Mouse (Mus musculus): ENCODE measurements around the gene Ngly1. TPM values are rescaled to one million over a fixed set of nuclear protein-coding genes. Genes with fewer than 3 reads are reported as not detected.

The Ngly1 gene
- polyA plus RNA-seq, 1 experiment from 2014 or later: 27.8 TPM

GRCm38 (mm10) chr14:16250099-16250498 is 1.0 kb downstream of the Ngly1 start:
- no peak for ATAC-seq (ENCODE audit: low FRiP score)
- 78% methylated on average over 3 of the region's 3 CpGs for WGBS
- Histone ChIP-seq H3K9me3 (ENCODE audit: control insufficient read depth, low read length) (no peaks in the 10 kb centered on the region), H3K4me1 (replicated peaks; ENCODE audit: control insufficient read depth, insufficient read depth, low read length) (peaks cover 7% of the 10 kb centered on the region), H3K4me3 (replicated peaks; ENCODE audit: low read length) (peak overlapping the region; percentile 69), H3K9ac (peak overlapping the region; percentile 86), H3K27ac (no peak overlapping the region), H3K4me2 (replicated peaks) (peak overlapping the region; percentile 93), H3K36me3 (replicated peaks; ENCODE audit: control insufficient read depth, insufficient read depth) (peaks cover 1% of the 10 kb centered on the region; the same call in 1 of the 2 replicates), H3K27me3 (ENCODE audit: control insufficient read depth, insufficient read depth, low read length) (no peaks in the 10 kb centered on the region)
- DNase-seq (ENCODE audit: low spot score): no peak

DNA sequence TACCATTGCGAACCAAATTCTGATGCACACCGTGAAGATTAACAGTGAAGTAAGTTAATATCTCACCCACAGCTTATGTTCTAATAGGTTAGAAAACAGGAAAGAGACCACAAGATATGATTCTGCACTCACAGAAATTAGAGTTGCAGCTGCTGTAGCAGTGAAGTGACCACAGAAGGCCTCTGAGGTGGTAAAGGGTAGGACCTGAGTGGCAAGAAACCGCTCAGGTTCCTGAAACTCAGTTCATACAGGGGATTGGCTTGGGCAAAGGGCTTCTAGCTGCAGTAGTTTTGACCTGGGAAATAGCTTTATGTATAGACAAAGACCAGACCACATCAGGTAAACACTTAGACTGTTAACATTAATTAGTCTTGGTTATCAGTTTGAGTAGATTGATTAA is 6.7 kb downstream of the Ngly1 start:
- WGBS: 96% methylated on average over 3 of the region's 3 CpGs
- Histone ChIP-seq H3K36me3 (replicated peaks; ENCODE audit: control insufficient read depth, insufficient read depth) (peaks cover 33% of the 10 kb centered on the region), H3K9me3 (ENCODE audit: control insufficient read depth, low read length) (no peaks in the 10 kb centered on the region), H3K4me3 (replicated peaks; ENCODE audit: low read length) (no peak overlapping the region), H3K9ac (no peak overlapping the region), H3K27me3 (ENCODE audit: control insufficient read depth, insufficient read depth, low read length) (no peaks in the 10 kb centered on the region), H3K4me1 (replicated peaks; ENCODE audit: control insufficient read depth, insufficient read depth, low read length) (no peaks in the 10 kb centered on the region), H3K27ac (no peak overlapping the region), H3K4me2 (replicated peaks) (no peak overlapping the region)
- DNase-seq (ENCODE audit: low spot score): no peak
- no peak for ATAC-seq (ENCODE audit: low FRiP score)

GRCm38 (mm10) chr14:16256209-16256608 is 7.1 kb downstream of the Ngly1 start:
- DNase-seq (ENCODE audit: low spot score) (no peak), ATAC-seq (ENCODE audit: low FRiP score) (no peak)
- Histone ChIP-seq H3K9me3 (ENCODE audit: control insufficient read depth, low read length) (no peaks in the 10 kb centered on the region), H3K4me1 (replicated peaks; ENCODE audit: control insufficient read depth, insufficient read depth, low read length) (no peaks in the 10 kb centered on the region), H3K4me3 (replicated peaks; ENCODE audit: low read length) (no peak overlapping the region), H3K36me3 (replicated peaks; ENCODE audit: control insufficient read depth, insufficient read depth) (peaks cover 33% of the 10 kb centered on the region), H3K27me3 (ENCODE audit: control insufficient read depth, insufficient read depth, low read length) (no peaks in the 10 kb centered on the region), H3K9ac (no peak overlapping the region), H3K4me2 (replicated peaks) (no peak overlapping the region), H3K27ac (no peak overlapping the region)
- 80% methylated on average over 2 of the region's 2 CpGs for WGBS

DNA sequence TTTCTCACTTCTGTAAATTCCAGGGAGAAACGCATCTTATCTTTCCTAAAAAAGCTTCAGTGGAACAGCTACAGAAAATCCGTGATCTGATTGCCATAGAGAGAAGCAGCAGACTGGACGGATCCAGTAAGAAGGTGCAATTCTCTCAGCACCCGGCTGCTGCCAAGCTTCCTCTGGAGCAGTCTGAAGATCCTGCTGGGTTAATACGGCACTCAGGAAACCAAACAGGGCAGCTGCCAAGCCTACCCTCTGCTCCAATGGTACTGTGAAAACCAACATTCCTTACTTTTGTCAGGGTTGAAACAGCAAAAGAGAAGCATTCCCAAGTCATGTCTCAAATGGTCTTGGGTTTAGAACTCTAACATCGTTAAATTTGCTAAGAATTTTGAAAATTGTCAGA is 11.5 kb downstream of the Ngly1 start:
- Histone ChIP-seq H3K4me3 (replicated peaks; ENCODE audit: low read length) (no peak overlapping the region), H3K9me3 (ENCODE audit: control insufficient read depth, low read length) (no peaks in the 10 kb centered on the region), H3K27me3 (ENCODE audit: control insufficient read depth, insufficient read depth, low read length) (no peaks in the 10 kb centered on the region), H3K9ac (no peak overlapping the region), H3K4me1 (replicated peaks; ENCODE audit: control insufficient read depth, insufficient read depth, low read length) (no peaks in the 10 kb centered on the region), H3K27ac (no peak overlapping the region), H3K36me3 (replicated peaks; ENCODE audit: control insufficient read depth, insufficient read depth) (peaks cover 38% of the 10 kb centered on the region), H3K4me2 (replicated peaks) (no peak overlapping the region)
- ATAC-seq (ENCODE audit: low FRiP score) (no peak), DNase-seq (ENCODE audit: low spot score) (no peak)
- 80% methylated on average over 6 of the region's 6 CpGs for WGBS

DNA sequence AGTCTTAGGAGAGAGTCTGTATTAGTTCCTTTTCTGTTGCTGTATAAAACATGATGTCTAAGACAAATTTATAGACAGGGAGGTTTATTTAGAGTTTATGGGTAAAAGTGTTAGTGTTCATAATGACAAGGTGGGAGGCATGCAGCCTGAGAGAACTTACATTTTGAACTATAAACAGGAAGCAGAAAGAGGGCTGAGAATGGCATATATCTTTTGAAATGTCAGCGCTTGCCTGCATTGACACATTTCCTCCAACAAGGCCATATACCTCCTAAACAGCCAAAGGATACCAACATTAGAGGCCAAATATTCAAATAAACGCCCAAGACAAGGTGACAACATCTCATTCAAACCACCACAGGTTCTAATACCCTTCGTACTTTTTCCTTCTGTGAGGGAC is 12.8 kb downstream of the Ngly1 start:
- H3K4me3 ChIP-seq (replicated peaks; ENCODE audit: low read length): no peak overlapping the region
- no peak overlapping the region for H3K27ac ChIP-seq
- H3K4me2 ChIP-seq (replicated peaks): no peak overlapping the region
- ATAC-seq (ENCODE audit: low FRiP score): no peak
- no peaks in the 10 kb centered on the region for H3K9me3 ChIP-seq (ENCODE audit: control insufficient read depth, low read length)
- peaks cover 25% of the 10 kb centered on the region for H3K36me3 ChIP-seq (replicated peaks; ENCODE audit: control insufficient read depth, insufficient read depth)
- no peaks in the 10 kb centered on the region for H3K4me1 ChIP-seq (replicated peaks; ENCODE audit: control insufficient read depth, insufficient read depth, low read length)
- H3K27me3 ChIP-seq (ENCODE audit: control insufficient read depth, insufficient read depth, low read length): no peaks in the 10 kb centered on the region
- DNase-seq (ENCODE audit: low spot score): no peak
- WGBS: 94% methylated on average over 3 of the region's 3 CpGs
- H3K9ac ChIP-seq: no peak overlapping the region

GRCm38 (mm10) chr14:16267028-16267427 is 17.9 kb downstream of the Ngly1 start:
- H3K9me3 ChIP-seq (ENCODE audit: control insufficient read depth, low read length): no peaks in the 10 kb centered on the region
- H3K9ac ChIP-seq: no peak overlapping the region
- ATAC-seq (ENCODE audit: low FRiP score) (no peak), DNase-seq (ENCODE audit: low spot score) (no peak)
- peaks cover 13% of the 10 kb centered on the region; the same call in 1 of the 2 replicates for H3K36me3 ChIP-seq (replicated peaks; ENCODE audit: control insufficient read depth, insufficient read depth)
- no peak overlapping the region for H3K4me2 ChIP-seq (replicated peaks)
- H3K27me3 ChIP-seq (ENCODE audit: control insufficient read depth, insufficient read depth, low read length): no peaks in the 10 kb centered on the region
- H3K4me1 ChIP-seq (replicated peaks; ENCODE audit: control insufficient read depth, insufficient read depth, low read length): no peaks in the 10 kb centered on the region
- no peak overlapping the region for H3K27ac ChIP-seq
- H3K4me3 ChIP-seq (replicated peaks; ENCODE audit: low read length): no peak overlapping the region
- WGBS: 87% methylated on average over 5 of the region's 5 CpGs

- Histone ChIP-seq H3K9ac (no peak overlapping the region), H3K9me3 (ENCODE audit: control insufficient read depth, low read length) (no peaks in the 10 kb centered on the region), H3K4me3 (replicated peaks; ENCODE audit: low read length) (no peak overlapping the region), H3K27ac (no peak overlapping the region), H3K4me2 (replicated peaks) (no peak overlapping the region), H3K4me1 (replicated peaks; ENCODE audit: control insufficient read depth, insufficient read depth, low read length) (no peaks in the 10 kb centered on the region), H3K27me3 (ENCODE audit: control insufficient read depth, insufficient read depth, low read length) (no peaks in the 10 kb centered on the region), H3K36me3 (replicated peaks; ENCODE audit: control insufficient read depth, insufficient read depth) (peaks cover 15% of the 10 kb centered on the region; the same call in 1 of the 2 replicates)
- no peak for DNase-seq (ENCODE audit: low spot score)
- 94% methylated on average over 2 of the region's 2 CpGs for WGBS
- ATAC-seq (ENCODE audit: low FRiP score): no peak
These were observed 20.7 kb downstream of the Ngly1 start for GRCm38 (mm10) chr14:16269776-16270175.

GRCm38 (mm10) chr14:16273677-16274076 is 24.6 kb downstream of the Ngly1 start:
- no peak for DNase-seq (ENCODE audit: low spot score)
- peaks cover 15% of the 10 kb centered on the region; the same call in 1 of the 2 replicates for H3K36me3 ChIP-seq (replicated peaks; ENCODE audit: control insufficient read depth, insufficient read depth)
- H3K4me1 ChIP-seq (replicated peaks; ENCODE audit: control insufficient read depth, insufficient read depth, low read length): no peaks in the 10 kb centered on the region
- no peaks in the 10 kb centered on the region for H3K27me3 ChIP-seq (ENCODE audit: control insufficient read depth, insufficient read depth, low read length)
- H3K4me2 ChIP-seq (replicated peaks): no peak overlapping the region
- WGBS: 93% methylated on average over 3 of the region's 3 CpGs
- ATAC-seq (ENCODE audit: low FRiP score): no peak
- H3K9ac ChIP-seq: no peak overlapping the region
- no peak overlapping the region for H3K4me3 ChIP-seq (replicated peaks; ENCODE audit: low read length)
- H3K9me3 ChIP-seq (ENCODE audit: control insufficient read depth, low read length): no peaks in the 10 kb centered on the region
- no peak overlapping the region for H3K27ac ChIP-seq

DNA sequence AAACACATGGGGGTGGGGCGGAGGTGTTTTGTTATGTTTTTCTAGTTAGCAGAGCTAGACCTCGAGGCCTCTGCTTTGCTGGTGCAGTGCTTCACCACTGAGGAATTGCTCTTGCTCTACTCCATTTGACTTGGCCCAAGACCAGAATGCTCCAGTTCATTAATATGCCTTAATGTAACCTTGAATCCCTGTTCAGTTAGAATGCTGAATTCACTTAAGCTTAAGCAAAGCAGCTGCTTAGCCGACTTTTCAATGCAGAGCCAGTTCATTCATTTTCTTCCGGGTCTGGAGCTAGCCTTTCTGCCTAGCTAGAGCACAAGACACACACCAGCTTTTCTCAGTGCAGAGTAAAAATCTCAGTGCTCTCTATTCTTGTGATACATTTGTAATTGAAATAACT is 30.1 kb downstream of the Ngly1 start:
- Histone ChIP-seq H3K4me1 (replicated peaks; ENCODE audit: control insufficient read depth, insufficient read depth, low read length) (no peaks in the 10 kb centered on the region), H3K27me3 (ENCODE audit: control insufficient read depth, insufficient read depth, low read length) (no peaks in the 10 kb centered on the region), H3K27ac (no peak overlapping the region), H3K36me3 (replicated peaks; ENCODE audit: control insufficient read depth, insufficient read depth) (peaks cover 18% of the 10 kb centered on the region), H3K9ac (no peak overlapping the region), H3K9me3 (ENCODE audit: control insufficient read depth, low read length) (no peaks in the 10 kb centered on the region), H3K4me3 (replicated peaks; ENCODE audit: low read length) (no peak overlapping the region), H3K4me2 (replicated peaks) (no peak overlapping the region)
- no peak for ATAC-seq (ENCODE audit: low FRiP score)
- DNase-seq (ENCODE audit: low spot score): no peak
- WGBS: 60% methylated on average over 4 of the region's 4 CpGs

DNA sequence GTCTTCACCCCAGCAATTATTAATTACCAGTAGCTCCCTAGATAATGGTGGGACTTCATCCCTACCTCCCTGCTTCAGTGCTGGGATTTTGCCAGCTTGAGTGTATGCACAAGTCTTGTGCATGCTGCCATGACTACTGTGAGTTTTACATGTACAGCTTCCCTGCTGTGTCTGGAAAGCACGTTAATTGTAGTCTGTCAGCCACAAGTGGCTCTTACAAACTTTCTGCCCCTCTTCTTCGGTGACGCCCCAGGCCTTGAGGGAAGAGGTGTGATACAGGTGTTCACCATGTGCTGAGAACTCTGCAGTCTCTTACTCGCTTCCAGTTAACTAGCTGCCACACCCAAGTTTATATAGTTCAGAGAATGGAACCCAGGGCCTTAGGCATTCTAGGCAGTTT is 34.9 kb downstream of the Ngly1 start:
- ATAC-seq (ENCODE audit: low FRiP score) (no peak), DNase-seq (ENCODE audit: low spot score) (no peak)
- Histone ChIP-seq H3K27me3 (ENCODE audit: control insufficient read depth, insufficient read depth, low read length) (no peaks in the 10 kb centered on the region), H3K27ac (no peak overlapping the region), H3K36me3 (replicated peaks; ENCODE audit: control insufficient read depth, insufficient read depth) (peaks cover 16% of the 10 kb centered on the region), H3K4me3 (replicated peaks; ENCODE audit: low read length) (no peak overlapping the region), H3K9me3 (ENCODE audit: control insufficient read depth, low read length) (no peaks in the 10 kb centered on the region), H3K4me2 (replicated peaks) (no peak overlapping the region), H3K9ac (no peak overlapping the region), H3K4me1 (replicated peaks; ENCODE audit: control insufficient read depth, insufficient read depth, low read length) (no peaks in the 10 kb centered on the region)
- 81% methylated on average over 4 of the region's 4 CpGs for WGBS
